Mouse (Mus musculus) urinary bladder, postnatal 25 days (tissue): Measurements from ENCODE around the gene Bag6.

Experiments used
- DNase-seq: peaks from one replicate; pipeline ENCODE4 v3.0.0; 2022; ENCODE audit warnings: low spot score

Bag6 gene

GRCm38 (mm10) chr17:35134801-35135590 lies at the start of gene Bag6:
Bag6 (plus strand) TSS chr17:35135178.
- DNase-seq = peak; percentile 93

DNA sequence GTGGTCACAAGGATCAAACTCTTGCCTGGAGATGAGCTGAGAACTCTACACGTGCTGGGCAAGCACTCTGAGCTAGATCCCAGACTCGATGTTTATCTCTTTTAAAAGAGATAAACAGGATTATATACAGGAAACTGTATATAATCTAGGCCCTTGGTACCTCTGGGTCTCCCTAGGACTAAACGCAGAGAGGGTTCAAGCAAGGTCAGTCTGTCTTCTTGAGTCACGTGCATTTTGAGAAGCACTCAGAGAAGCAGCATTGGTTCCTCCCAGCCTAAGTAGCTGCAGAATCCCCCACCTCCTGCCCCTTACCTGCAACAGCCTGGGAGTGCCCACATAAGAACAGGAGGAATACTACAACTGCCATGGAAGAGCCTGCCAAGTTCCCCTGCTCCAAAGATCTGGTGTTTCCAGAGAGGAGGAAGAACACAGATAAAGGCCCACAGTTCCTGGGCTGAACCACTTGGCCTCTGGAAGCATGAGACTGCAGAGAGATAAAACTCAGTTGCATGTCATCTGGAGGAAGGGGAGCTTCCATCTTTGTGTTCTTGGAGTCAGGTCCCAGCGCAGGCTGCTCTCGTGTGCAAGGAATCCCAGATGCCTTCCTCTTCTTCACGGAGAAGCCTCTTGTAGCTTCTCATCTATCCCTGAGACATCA lies 49.6 kb upstream of the Bag6 start, which contains the start of gene Ly6g6f:
Gene Ly6g6f (minus strand): TSS at position 403 of the 658 bp plus-strand sequence.
- DNase-seq = no peak

GRCm38 (mm10) chr17:35088151-35088550 lies 46.8 kb upstream of the Bag6 start:
- DNase-seq = no peak

- DNase-seq = peak; percentile 88
Measured at GRCm38 (mm10) chr17:35088825-35089644, 45.9 kb upstream of the Bag6 start, which contains the start of gene Abhd16a. Abhd16a (plus strand) TSS chr17:35089263.

DNA sequence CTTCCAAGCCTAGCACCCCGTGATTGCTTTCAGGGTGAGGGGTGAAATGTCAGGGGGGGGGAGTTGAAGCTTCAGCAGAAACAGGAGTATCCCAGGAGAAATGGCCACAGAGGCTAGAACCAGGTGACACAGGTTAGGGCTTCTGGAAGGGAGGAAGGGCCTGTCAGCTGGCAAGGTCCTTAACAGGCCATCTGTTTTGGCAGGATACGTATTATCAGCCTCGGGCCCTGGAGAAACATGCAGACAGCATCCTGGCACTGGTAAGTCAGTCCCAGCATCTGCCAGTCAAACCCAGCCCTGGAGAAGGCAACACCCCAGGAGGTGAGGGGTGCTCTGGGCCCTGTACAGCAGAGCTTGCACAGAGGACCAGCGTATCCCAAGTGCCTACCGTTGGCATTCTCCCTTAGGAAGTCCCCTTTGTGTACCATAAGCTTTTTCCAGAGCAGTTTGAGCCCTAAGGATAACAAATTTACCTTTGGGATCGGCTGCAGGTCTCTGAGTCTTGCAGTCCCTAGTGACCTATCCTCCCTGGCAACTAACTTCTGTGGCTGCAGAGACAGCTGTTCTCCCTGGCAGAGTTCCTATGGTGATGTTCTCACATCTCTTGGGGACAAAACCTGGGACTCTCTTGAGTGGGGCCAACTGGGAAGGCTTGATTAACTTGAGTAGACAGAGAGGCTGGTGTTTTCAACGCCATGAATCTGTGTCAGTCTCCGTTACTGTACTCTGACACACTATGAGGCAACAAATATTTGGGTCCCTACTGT lies 44.6 kb upstream of the Bag6 start:
- DNase-seq = no peak

DNA sequence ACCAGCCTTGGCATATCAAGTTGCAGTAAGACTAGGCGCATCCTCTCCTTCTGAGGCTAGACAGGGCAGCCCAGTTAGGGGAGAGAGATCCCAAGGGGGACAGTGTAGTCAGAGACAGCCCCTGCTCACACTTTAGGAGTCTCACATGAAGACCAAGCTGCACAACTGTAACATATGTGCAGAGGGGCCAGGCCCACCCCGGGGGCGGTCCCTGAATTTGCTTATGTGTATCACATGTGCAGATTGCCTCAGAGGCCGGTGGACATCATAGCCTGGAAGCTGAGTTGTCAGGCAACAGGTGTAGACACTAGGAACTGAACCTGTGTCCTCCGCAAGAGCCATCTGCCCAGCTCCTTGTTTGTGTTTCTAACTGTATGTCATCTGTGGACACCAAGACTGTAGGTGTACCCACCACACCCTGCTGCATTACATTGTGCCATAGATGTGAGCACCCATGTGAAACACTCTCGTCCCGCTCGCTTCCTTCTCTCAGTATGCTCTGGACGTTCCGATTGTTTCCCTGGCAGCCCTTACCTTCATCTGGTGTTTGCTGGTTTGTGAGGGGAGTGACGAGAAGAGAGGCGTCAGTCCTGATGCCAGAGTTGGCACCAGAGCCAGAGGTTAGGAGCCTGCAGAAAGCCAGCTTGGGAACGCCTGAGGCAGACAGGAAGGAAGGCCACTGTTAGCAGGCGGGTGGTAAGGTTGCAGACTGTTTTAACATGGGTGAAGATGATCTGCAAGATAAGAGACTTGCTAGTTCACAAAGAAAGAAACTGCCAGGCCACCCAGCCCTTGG lies 42.4 kb upstream of the Bag6 start:
- no peak for DNase-seq

DNA sequence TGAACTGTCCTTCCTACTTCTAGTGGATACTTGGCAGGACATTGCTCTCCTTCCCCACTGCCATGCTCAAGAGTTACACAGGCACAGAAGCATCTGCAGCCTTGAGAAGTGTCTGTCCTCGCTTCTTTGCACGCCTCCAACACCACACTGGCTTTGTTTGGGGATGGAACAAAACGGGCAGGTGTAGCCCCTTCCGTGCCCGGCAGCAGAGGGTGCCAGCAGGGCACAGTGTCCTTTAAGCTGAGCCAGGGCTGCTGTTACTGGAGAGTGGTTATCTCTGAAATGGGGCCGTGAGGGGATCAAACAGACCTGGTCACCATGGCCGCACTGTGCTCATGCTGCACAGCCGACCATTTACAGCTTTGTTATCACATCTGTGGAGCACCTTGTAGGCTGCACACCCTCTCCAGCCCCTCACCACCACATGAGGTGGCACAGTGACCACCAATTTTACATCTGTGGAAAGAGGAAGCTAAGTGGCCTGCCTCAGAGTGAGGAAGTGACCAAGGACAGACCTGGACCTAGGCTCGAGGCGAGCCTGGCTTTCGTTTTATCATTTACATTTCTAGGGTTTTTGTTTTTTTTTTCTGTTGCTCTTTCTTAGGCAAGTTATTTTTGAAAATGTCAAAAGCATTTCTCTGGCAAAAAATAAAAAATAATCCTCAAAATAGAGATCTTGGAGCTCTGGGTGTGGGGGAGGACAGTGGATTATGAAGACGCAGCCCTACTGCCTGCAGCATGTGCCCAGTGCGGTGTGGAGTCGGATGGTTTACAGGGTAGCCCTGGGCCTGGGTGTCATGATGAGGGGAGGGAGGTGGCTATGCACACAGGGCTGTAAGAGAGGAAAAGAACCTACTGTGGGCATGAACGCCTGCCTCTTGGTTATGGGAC lies 40.3 kb upstream of the Bag6 start:
- DNase-seq = no peak

DNA sequence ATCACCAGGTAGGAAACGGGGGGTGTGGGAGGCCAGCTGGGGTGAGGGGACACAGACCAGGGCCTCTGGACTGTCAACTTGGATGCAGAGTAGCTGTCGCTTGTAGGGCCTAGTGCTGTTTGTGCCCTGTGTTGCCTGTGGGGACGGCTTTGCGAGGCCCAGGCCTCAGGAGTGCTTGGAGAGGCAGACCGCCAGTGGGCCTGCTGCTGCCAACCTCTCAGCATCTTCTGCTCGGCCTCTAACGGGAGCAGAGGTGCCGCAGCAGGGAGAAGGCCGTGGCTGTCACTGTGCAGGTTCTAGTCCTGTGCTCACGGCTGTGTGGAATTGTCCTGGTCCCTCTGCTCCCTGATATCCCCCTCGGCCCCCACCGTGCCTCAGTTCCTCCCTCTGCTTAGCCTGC lies 38.4 kb upstream of the Bag6 start:
- no peak for DNase-seq

GRCm38 (mm10) chr17:35097164-35097655 lies 37.8 kb upstream of the Bag6 start:
- DNase-seq = no peak

- DNase-seq = no peak
Measured at GRCm38 (mm10) chr17:35100196-35100765, 34.7 kb upstream of the Bag6 start.

DNA sequence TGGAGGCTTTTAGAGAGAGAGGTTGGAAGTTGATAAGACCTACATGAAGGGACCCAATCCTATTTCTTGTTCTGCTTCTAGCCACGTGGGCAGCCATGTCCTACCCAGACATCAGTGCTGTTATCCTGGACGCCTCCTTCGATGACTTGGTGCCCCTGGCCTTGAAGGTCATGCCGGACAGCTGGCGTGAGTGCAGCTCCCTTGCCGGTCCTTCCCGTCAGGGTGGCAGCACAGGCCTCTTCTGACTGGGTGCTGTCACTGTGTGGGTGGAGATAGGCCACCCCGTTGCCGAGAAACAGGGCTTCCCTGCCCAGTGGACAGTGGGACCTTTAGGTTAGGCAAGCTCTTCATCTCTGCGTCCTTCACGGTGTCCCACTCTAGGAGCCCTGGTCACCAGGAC lies 33.8 kb upstream of the Bag6 start:
- DNase-seq = no peak

DNA sequence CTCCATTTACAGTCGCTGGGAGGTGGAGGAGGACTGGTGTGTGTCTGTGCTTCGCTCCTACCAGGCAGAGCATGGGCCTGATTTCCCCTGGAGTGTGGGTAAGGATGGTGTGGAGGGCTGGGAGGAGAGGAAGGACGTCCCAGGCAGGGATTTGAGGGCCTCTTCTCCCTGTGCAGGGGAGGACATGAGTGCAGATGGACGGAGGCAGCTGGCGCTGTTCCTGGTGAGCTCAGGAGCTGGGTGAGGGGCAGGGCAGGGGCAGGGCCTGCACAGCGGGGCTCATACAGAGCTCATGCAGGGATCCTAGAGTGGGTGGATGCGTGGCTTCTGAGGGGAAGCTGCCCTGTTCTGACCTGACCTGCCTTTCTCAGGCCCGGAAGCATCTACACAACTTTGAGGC lies 32.7 kb upstream of the Bag6 start:
- DNase-seq = no peak

DNA sequence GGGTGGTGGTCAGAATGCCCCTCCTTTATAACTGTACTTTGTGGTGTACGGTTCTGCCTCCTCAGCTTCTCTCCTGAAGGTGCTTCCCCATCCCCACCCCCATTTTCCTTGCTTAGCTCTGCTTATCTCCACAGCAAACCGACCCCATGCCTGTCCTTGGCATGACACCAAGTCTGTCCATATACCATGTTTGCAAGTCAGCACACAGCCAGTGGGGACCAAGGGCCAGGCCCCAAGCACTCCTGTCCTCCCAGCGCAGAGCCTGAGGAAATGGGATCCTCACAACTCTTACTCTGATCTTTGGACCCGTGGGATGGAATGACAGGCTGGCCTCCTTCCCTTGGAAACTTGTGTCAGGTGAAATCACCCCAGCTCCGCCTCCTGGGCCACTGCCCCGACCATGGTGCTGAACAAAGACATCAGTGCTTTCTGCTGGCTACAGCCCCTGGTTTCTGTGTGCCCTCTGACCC lies 31.7 kb upstream of the Bag6 start:
- no peak for DNase-seq

DNA sequence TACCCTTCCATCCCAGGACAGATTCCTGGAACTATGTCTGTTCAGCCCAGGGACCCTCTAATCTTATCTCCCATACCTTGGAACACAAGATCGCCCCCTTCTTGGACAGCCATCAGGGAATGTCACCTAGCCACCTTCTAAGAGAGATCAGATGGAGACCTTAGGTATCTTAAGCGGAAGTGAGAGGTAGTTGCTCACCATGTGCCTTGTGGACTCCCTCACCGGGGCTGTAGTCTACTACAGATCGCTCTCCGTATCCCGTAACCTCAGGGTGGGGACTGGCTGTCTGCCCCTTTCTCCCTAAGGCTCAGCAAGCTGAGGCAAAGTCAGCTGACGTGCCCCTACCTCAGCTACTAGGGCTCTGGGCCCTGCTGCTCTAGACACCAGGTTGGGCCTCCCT lies 30.9 kb upstream of the Bag6 start:
- no peak for DNase-seq

- no peak for DNase-seq
Measured at GRCm38 (mm10) chr17:35104754-35105153, 30.2 kb upstream of the Bag6 start.

- DNase-seq = no peak
Measured at GRCm38 (mm10) chr17:35105740-35106389, 29.1 kb upstream of the Bag6 start.

DNA sequence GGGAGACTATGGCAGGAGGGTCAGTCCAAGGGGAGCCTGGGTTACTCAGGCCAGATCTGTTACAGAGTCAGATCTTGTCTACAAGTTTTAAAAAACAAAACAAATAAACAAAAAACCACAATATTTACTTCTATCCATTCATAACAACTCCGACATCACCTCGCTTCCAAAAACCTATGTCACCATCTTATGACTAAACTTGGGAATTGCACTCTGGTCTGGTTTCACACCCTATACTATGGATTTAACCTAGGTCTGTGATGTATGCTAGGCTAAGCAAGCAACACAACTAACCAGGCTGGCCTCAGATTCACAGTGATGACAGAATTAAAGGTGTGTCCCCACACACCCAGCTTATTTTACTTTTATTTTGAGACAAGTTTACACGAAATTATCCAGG lies 28.5 kb upstream of the Bag6 start:
- DNase-seq = no peak

DNA sequence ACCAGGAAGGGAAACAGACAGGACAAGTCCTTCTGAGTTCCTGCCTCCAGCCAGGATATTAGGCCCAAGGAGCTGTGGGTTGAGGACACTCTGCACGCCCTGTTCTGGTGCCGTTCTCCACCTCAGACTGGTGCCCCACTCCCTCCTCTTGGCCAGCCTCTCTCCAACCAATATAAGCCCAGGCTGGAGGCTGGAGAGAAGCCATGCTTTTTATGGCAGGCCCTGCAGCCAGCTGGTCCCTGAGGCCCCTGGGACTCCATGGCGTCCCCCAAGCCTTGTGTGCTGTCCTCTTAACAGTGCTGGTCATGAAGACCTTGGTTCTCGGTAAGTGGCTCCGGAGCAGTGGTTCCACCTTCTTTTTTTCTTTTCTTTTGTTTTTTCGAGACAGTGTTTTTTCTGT lies 26.9 kb upstream of the Bag6 start, which contains the start of gene Ly6g5c:
Gene Ly6g5c (plus strand): TSS at position 183 of the 400 bp plus-strand sequence.
- DNase-seq = no peak

DNA sequence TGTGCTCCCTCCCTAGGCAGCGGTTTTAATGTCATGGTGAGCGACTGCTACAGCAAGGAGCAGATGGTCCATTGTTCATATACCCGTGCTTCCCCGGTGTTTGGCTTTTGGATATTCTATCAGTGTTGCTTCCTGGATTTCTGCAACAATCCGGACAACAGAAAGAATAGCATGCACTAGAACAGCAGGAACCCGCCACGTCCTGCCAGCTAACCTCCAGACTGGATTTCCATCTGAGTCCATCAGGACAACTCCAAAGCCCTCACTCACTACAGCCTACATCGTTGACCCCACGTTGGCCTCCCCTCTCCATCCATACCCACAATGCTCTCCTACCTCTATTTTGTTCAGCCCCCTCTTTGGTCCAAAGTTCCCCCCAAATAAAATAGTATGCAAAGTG lies 23.2 kb upstream of the Bag6 start:
- DNase-seq = no peak
